Mouse (Mus musculus) thymus, postnatal 36 days (tissue): ENCODE results near the gene Ugt1a9.
"Not testable (repeated sequence)": the region's sequence is repeated elsewhere in the genome, so short reads cannot be mapped to it uniquely, and the experiment has no call there.

Experiments used
- DNase-seq, 2 experiments: peaks; one replicate each; pipeline ENCODE4 v3.0.0; 2022; ENCODE audit warnings: mixed read lengths in 2 of 2

Gene Ugt1a9

GRCm38 (mm10) chr1:88070495-88070894 is at the start of gene Ugt1a9:
TSS of gene Ugt1a9 (plus strand) at chr1:88070800.
- no peak for DNase-seq

GRCm38 (mm10) chr1:88025244-88025643 is 45.4 kb upstream of the Ugt1a9 start:
- DNase-seq, result not testable (repeated sequence)

- DNase-seq, result not testable (repeated sequence)
Measured at GRCm38 (mm10) chr1:88043044-88043443, 27.6 kb upstream of the Ugt1a9 start.

- not testable (repeated sequence) for DNase-seq
Measured at GRCm38 (mm10) chr1:88044832-88045437, 25.7 kb upstream of the Ugt1a9 start.

GRCm38 (mm10) chr1:88047408-88047807 is 23.2 kb upstream of the Ugt1a9 start:
- DNase-seq, result not testable (repeated sequence)

- DNase-seq, result no peak
Measured at GRCm38 (mm10) chr1:88055088-88055487, 15.5 kb upstream of the Ugt1a9 start, which contains the start of gene Ugt1a10. TSS of gene Ugt1a10 (plus strand) at chr1:88055388.

- DNase-seq, result not testable (repeated sequence)
Measured at GRCm38 (mm10) chr1:88066472-88067102, 4.0 kb upstream of the Ugt1a9 start.

- no peak for DNase-seq
Measured at GRCm38 (mm10) chr1:88070902-88071301, 302 bp downstream of the Ugt1a9 start.

- DNase-seq, result no peak
Measured at GRCm38 (mm10) chr1:88074471-88074870, 3.9 kb downstream of the Ugt1a9 start.

GRCm38 (mm10) chr1:88077128-88077527 is 6.5 kb downstream of the Ugt1a9 start:
- DNase-seq, result no peak

- DNase-seq, result no peak
Measured at GRCm38 (mm10) chr1:88081670-88082069, 11.1 kb downstream of the Ugt1a9 start.

GRCm38 (mm10) chr1:88086125-88086524 is 15.5 kb downstream of the Ugt1a9 start:
- no peak for DNase-seq

GRCm38 (mm10) chr1:88087513-88087912 is 16.9 kb downstream of the Ugt1a9 start, which contains the start of gene Ugt1a8:
TSS of gene Ugt1a8 (plus strand) at chr1:88087813.
- no peak for DNase-seq

GRCm38 (mm10) chr1:88092341-88092740 is 21.7 kb downstream of the Ugt1a9 start:
- no peak for DNase-seq

GRCm38 (mm10) chr1:88094270-88094676 is 23.7 kb downstream of the Ugt1a9 start:
- DNase-seq, result not testable (repeated sequence)

- DNase-seq, result no peak
Measured at GRCm38 (mm10) chr1:88094941-88095492, 24.4 kb downstream of the Ugt1a9 start, which contains the start of gene Ugt1a7c. TSS of gene Ugt1a7c (plus strand) at chr1:88095062.

GRCm38 (mm10) chr1:88098546-88098945 is 27.9 kb downstream of the Ugt1a9 start:
- not testable (repeated sequence) for DNase-seq

GRCm38 (mm10) chr1:88099691-88100090 is 29.1 kb downstream of the Ugt1a9 start:
- not testable (repeated sequence) for DNase-seq

GRCm38 (mm10) chr1:88103019-88103418 is 32.4 kb downstream of the Ugt1a9 start, which contains the start of gene Ugt1a6b:
TSS of gene Ugt1a6b (plus strand) at chr1:88103252.
- DNase-seq, result not testable (repeated sequence)

GRCm38 (mm10) chr1:88103697-88104468 is 33.3 kb downstream of the Ugt1a9 start:
- DNase-seq, result not testable (repeated sequence)

- no peak for DNase-seq
Measured at GRCm38 (mm10) chr1:88104667-88105430, 34.2 kb downstream of the Ugt1a9 start.

- DNase-seq, result no peak
Measured at GRCm38 (mm10) chr1:88105656-88106055, 35.1 kb downstream of the Ugt1a9 start.
